Mouse (Mus musculus) adrenal gland, adult (tissue): ENCODE data around the gene Csn3.

ENCODE experiments used
- DNase-seq, 2 experiments: peaks; one replicate each; pipeline ENCODE4 v3.0.0; 2022 to 2023; ENCODE audit warnings: low spot score in 1 of 2; ENCODE audit not compliant: inconsistent age in 2 of 2

Csn3 gene

GRCm38 (mm10) chr5:87925372-87925771 lies at the start of gene Csn3:
TSS of gene Csn3 (plus strand) at chr5:87925579.
- no peak for DNase-seq

DNA sequence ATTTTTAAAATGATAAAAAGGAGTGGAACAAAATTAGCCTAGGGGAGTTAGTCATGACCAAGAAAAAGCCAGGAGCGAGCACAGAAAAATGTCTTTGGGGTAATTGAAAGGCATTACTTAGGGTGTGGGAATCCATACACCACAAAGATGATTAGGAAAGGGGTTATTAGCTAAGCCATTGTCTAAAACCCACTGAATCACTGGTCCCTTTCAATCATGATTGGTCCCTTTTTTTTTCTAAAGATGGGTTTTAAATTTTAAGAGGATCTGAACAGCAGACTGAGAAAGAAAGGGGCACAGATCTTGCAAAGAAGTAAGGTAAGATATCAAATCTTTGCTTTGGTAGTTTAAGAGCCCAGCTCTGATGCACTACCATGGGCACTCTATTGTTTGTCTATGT lies 40.6 kb upstream of the Csn3 start, which contains the start of gene Odam:
TSS of gene Odam (plus strand) at position 301 of the 400 bp plus-strand sequence.
- no peak for DNase-seq

- no peak for DNase-seq
Observed at GRCm38 (mm10) chr5:87931603-87932002, 6.2 kb downstream of the Csn3 start.

DNA sequence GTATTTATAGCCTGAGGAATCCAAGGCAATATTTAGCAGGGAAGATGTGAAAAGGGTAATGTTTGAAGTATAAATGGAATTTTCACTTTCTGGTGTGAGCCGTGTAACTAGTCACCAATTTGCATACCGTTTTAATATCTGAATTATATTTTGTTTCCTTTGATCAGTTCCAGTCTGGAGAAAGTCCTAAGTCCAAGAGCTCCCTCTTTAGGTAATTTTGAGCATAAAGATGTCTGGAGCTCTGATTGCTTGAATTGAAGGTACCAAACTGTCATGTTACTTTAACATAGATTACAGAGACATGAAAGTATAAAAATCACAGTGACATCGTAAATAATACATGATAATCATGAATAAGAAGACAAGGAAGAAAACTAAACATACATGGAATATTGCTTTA lies 15.4 kb downstream of the Csn3 start:
- no peak for DNase-seq

GRCm38 (mm10) chr5:87942515-87942914 lies 17.1 kb downstream of the Csn3 start:
- DNase-seq = no peak

GRCm38 (mm10) chr5:87951836-87952235 lies 26.5 kb downstream of the Csn3 start:
- no peak for DNase-seq

GRCm38 (mm10) chr5:87969201-87969600 lies 43.8 kb downstream of the Csn3 start, which contains the start of the genes 2310003L06Rik and Gm28434:
TSS of gene 2310003L06Rik (plus strand) at chr5:87969459.
TSS of gene Gm28434 (plus strand) at chr5:87969517.
- no peak for DNase-seq

GRCm38 (mm10) chr5:87979139-87979538 lies 53.8 kb downstream of the Csn3 start, which contains the start of gene Cabs1:
TSS of gene Cabs1 (plus strand) at chr5:87979439.
- DNase-seq = no peak
